In the genomic region with DNA sequence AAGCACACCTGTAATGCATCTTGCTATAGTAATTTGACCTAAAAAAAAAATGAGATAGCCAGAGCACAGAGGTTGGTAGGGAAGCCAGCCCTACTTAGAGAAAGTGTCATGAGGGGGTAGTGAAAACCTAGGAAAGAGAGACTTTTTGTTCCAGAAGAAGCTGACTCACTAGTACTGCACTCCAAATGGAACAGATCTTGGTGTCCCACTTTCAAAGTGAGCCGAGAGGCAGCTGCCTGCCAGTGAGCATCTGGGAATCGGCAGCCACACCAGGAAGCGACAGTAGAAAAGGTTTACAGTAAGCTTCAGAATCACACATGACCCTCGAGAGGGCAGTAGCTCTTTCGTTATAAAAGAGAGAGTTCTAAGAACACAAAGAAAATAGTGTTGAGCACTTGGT, we compare ENCODE assay signal across 27 mouse cellular contexts. TPM values are rescaled to one million over a fixed set of nuclear protein-coding genes. Genes with fewer than 3 reads are reported as not detected.
A peak's percentile ranks its signal among the peaks of the same experiment; 100 is the strongest.
DNase-seq lines count a peak whose midpoint lies in the region; ATAC-seq and TF ChIP-seq lines count a peak whose summit lies in the region.
"Had no signal": no experiment of that assay in that cellular context is flagged by ENCODE, and none has a peak within 500 bp of the region (broad histone marks: within the 10 kb centered on the region; RNA-seq: fewer than 3 reads in every experiment).

No protein-coding gene starts in this region.

- H3K4me2 ChIP-seq in lung, postnatal 0 days (replicated peaks; ENCODE audit: low read depth, low read length): no peak overlapping the region
- H3K4me2 ChIP-seq: embryonic facial prominence, embryonic 15.5 days; hindbrain, embryonic 14.5 days; limb, embryonic 13.5 days; liver, embryonic 12.5 days; lung, embryonic 15.5 days; stomach, embryonic 15.5 days had no signal

- H3K36me3 ChIP-seq in lung, postnatal 0 days (ENCODE audit: insufficient read depth, low read length): no peaks in the 10 kb centered on the region
- H3K36me3 ChIP-seq: embryonic facial prominence, embryonic 15.5 days; limb, embryonic 13.5 days; liver, embryonic 12.5 days; lung, embryonic 15.5 days; midbrain, embryonic 10.5 days; stomach, embryonic 15.5 days had no signal

- 42% methylated on average over 5 of the region's 5 CpGs for WGBS in lung, postnatal 0 days

- no peaks in the 10 kb centered on the region for H3K4me1 ChIP-seq in lung, postnatal 0 days (ENCODE audit: insufficient read depth, low read depth, low read length)
- H3K4me1 ChIP-seq: embryonic facial prominence, embryonic 15.5 days; limb, embryonic 13.5 days; liver, embryonic 12.5 days; lung, embryonic 15.5 days; midbrain, embryonic 10.5 days; stomach, embryonic 15.5 days had no signal

- no peak for ATAC-seq in lung, postnatal 0 days
- ATAC-seq: forebrain, embryonic 14.5 days; inflammation-experienced regulatory T-cells, adult 6 months; liver, embryonic 12.5 days had no signal

- TF ChIP-seq EP300 in lung, postnatal 0 days (IDR thresholded peaks at IDR 0.05): no peak

- DNase-seq in gastrocnemius, adult 18-20 months (ENCODE audit: low spot score): peak; percentile 12
- DNase-seq in gastrocnemius, adult 2 months: no peak
- peak; percentile 30 to 35 for DNase-seq in heart, postnatal 14 days
- DNase-seq in heart, postnatal 25 days (ENCODE audit: low spot score): no peak
- DNase-seq in lung, postnatal 36 days: peak; percentile 2
- no peak for DNase-seq in lung, postnatal 0 days (ENCODE audit: low spot score)
- peak; percentile 3 for DNase-seq in skeletal muscle tissue, adult 2 months (ENCODE audit: low read depth, low spot score)
- no peak for DNase-seq in adrenal gland, postnatal 36 days
- DNase-seq: adrenal gland, postnatal 25 days; cerebellum, adult 11 months; cerebellum, adult 9-11 months; kidney, adult 18-20 months; kidney, postnatal 4 days; layer of hippocampus, adult 9-11 months; thymus, adult 18-20 months; thymus, postnatal 36 days had no signal

- no peak overlapping the region for H3K4me3 ChIP-seq in gastrocnemius, adult 2 months
- no peak overlapping the region for H3K4me3 ChIP-seq in lung, postnatal 0 days (ENCODE audit: low read depth, low read length)
- H3K4me3 ChIP-seq: embryonic facial prominence, embryonic 15.5 days; limb, embryonic 13.5 days; liver, embryonic 12.5 days; lung, embryonic 15.5 days; midbrain, embryonic 10.5 days; stomach, embryonic 15.5 days had no signal

- intact Hi-C loops in gastrocnemius, adult 2 months (cut with DNase I): no loop called here
- intact Hi-C loops in heart, postnatal 14 days (cut with DNase I): no loop called here
- intact Hi-C loops in heart, postnatal 25 days (cut with DNase I): no loop called here

- H3K27me3 ChIP-seq in lung, postnatal 0 days (replicated peaks; ENCODE audit: insufficient read depth, low read length): no peaks in the 10 kb centered on the region
- H3K27me3 ChIP-seq: embryonic facial prominence, embryonic 15.5 days; limb, embryonic 13.5 days; liver, embryonic 12.5 days; lung, embryonic 15.5 days; stomach, embryonic 15.5 days had no signal

- no peak overlapping the region for H3K27ac ChIP-seq in gastrocnemius, adult 2 months
- H3K27ac ChIP-seq in lung, postnatal 0 days (ENCODE audit: low read length): no peak overlapping the region
- H3K27ac ChIP-seq: embryonic facial prominence, embryonic 15.5 days; hindbrain, embryonic 14.5 days; limb, embryonic 13.5 days; liver, embryonic 12.5 days; lung, embryonic 15.5 days; midbrain, embryonic 10.5 days; stomach, embryonic 15.5 days had no signal

- H3K9me3 ChIP-seq in lung, postnatal 0 days (ENCODE audit: low read length): no peaks in the 10 kb centered on the region
- H3K9me3 ChIP-seq: embryonic facial prominence, embryonic 15.5 days; limb, embryonic 13.5 days; liver, embryonic 12.5 days; lung, embryonic 15.5 days; midbrain, embryonic 10.5 days; stomach, embryonic 15.5 days had no signal

- no peak for TF ChIP-seq CTCF in gastrocnemius, adult 2 months (IDR thresholded peaks at IDR 0.05)
- TF ChIP-seq CTCF in lung, postnatal 0 days (IDR thresholded peaks at IDR 0.05): no peak

- no peak overlapping the region for H3K9ac ChIP-seq in lung, postnatal 0 days (replicated peaks; ENCODE audit: low read depth)
- H3K9ac ChIP-seq: embryonic facial prominence, embryonic 15.5 days; hindbrain, embryonic 14.5 days; limb, embryonic 13.5 days; liver, embryonic 12.5 days; lung, embryonic 15.5 days; stomach, embryonic 15.5 days had no signal

RNA-seq across cellular contexts. Expression of a gene that starts 12.4 kb away (rescaled TPM):
- total RNA-seq in gastrocnemius, adult 18-20 months (2021): under 1 TPM; 0.50 TPM
- under 1 TPM; 0.33 to 0.46 TPM for total RNA-seq in gastrocnemius, adult 2 months (2021)
- 1 to 10 TPM in 1 of 2 experiments, under 1 TPM in 1; 0.93 to 1.1 TPM for total RNA-seq in heart, postnatal 14 days (2021)
- 1 to 10 TPM in 1 of 2 experiments, under 1 TPM in 1; 0.60 to 1.8 TPM for total RNA-seq in heart, postnatal 25 days (2021)
- 0.10 and 0.13 TPM in 2 replicates for polyA plus RNA-seq in lung, postnatal 0 days (2015; fragmentation: Nextera tagmentation; extraction: Ambion mirVana)
- 10 to 100 TPM in 1 of 2 experiments, 1 to 10 TPM in 1; 4.4 to 10.7 TPM for total RNA-seq in adrenal gland, postnatal 36 days (2021)
- total RNA-seq: common myeloid progenitor, adult 5-6 weeks; granulocyte monocyte progenitor cell, adult 5-6 weeks had no signal

Comparison
In these comparisons a context has a peak if more than half of its experiments do, and no peak if none do; other contexts are left out.
1. DNase-seq: peak in gastrocnemius, adult 18-20 months (single experiment), heart, postnatal 14 days (2 of 2), lung, postnatal 36 days (single experiment) and skeletal muscle tissue, adult 2 months (single experiment); none in gastrocnemius, adult 2 months (single experiment), heart, postnatal 25 days (single experiment), lung, postnatal 0 days (single experiment) and adrenal gland, postnatal 36 days (0 of 2).